Mouse (Mus musculus) lung, postnatal 14 days (tissue): Measurements from ENCODE around the gene Hoxc9.

Experiments used
- DNase-seq: peaks from one replicate; pipeline ENCODE4 v3.0.0; 2021

Hoxc9 gene

GRCm38 (mm10) chr15:102978615-102979515, 2.6 kb downstream of the Hoxc9 start:
- no peak for DNase-seq

DNA sequence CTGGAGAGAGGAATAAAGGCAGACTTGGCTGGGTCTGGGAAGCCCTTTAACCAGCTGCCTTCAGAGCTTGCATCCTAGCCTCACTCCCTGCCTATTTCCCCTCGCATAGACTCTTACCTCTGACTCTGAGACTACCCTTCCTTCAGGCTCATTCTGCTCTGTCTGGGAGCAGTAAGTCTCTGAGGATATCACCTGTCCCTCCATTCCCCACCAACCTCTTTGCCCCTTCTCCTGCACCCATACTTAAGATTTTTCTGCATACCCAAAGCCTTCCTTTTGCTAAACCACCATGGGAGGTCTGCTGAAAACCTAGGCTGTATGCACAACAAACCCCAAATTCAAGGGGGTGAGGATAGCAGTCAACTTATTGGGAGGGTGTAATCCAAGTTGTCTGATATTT, 3.7 kb downstream of the Hoxc9 start:
- no peak for DNase-seq

GRCm38 (mm10) chr15:102980352-102980751, 4.1 kb downstream of the Hoxc9 start:
- DNase-seq = no peak

- DNase-seq = no peak
Observed at GRCm38 (mm10) chr15:102980912-102981311, 4.7 kb downstream of the Hoxc9 start.

DNA sequence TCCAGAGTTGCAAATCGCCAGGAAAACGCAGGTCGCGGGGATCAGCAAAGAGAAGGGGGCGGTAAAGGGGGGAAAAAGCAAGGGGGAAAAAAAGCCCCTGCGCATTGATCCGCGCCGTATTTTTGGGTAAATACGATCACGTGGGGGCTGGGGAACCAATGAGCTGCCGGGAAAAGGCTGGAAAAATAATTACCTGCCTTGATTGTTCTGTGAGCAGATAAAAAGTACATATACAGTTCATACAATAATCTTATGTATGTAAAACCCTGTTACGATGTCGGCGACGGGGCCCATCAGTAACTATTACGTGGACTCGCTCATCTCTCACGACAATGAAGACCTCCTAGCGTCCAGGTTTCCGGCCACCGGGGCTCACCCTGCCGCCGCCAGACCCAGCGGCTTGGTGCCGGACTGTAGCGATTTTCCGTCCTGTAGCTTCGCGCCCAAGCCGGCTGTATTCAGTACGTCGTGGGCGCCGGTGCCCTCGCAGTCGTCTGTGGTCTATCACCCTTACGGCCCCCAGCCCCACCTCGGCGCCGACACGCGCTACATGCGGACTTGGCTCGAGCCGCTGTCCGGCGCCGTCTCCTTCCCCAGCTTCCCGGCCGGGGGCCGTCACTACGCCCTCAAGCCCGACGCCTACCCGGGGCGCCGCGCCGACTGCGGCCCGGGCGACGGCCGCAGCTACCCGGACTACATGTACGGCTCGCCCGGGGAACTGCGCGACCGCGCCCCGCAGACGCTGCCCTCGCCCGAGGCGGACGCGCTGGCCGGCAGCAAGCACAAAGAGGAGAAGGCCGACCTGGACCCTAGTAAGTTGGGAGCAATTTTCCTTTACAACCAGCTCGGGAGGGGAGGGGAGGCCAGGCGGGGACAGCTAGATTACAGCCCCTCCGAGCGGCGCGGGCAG, 5.4 kb downstream of the Hoxc9 start:
- DNase-seq = no peak

DNA sequence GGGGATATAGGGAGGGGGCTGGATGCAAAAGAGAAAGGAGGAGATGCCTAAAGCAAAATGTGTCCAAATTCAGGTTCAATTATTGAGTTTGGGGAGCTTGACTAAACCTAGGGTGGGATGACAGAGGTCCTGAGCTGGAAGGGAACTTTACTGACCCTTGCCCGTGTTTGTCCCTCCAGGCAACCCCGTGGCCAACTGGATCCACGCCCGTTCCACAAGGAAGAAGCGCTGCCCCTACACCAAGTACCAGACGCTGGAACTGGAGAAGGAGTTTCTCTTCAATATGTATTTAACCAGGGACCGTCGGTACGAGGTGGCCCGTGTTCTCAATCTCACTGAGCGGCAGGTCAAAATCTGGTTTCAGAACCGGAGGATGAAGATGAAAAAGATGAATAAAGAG, 7.5 kb downstream of the Hoxc9 start:
- DNase-seq = no peak

DNA sequence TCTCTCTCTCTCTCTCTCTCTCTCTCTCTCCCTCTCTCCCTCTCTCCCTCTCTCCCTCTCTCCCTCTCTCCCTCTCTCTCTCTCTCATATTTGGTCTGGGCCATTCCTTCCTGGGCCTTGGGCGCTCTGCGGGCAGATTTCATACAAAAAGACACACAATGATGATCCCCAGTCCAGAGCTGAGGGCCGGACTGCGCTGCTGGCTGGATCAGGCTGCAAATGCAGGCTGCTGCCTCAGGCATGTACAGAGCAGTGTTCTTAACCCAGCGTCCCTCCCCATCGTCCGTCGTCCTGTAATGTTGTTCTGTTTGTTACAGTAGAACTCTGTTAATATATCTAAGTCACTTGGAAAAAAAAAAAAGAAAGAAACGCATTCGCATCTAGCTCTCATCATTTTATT, 8.3 kb downstream of the Hoxc9 start:
- DNase-seq = no peak

- no peak for DNase-seq
Observed at GRCm38 (mm10) chr15:102984925-102985324, 8.7 kb downstream of the Hoxc9 start.

DNA sequence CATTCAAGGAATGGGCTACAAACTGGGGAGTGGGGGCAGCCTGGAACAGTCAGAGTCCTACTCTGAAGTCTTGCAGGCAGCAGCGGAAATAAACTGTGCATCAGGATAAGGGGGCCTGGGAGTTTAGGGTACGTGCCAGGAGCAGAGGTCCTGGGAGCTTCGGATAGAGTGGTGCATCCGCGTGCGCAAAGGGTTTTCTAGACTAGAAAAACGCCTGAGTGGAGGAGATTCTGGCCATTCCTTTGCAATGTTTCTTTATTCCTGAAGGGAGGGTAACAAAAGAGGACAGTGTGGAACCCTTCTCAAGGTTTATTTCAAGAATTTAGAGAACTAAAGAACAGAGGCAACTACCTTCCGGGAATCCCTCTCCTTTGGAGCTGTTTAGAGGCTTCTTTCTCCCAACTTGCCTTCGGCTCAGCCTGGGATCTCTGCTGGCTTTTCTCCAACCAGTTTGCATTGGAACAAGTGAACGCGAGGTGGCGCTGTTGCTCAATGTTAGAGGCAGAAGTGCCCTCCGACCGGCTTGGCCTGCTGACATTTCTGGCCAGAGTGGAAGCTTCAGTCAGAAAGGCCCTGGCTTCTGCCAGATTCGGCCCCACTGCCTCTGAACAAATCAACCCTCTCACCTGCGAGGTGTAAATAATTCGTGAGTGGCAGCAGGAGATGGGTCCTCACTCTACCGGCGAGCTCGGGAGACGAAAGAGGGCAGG, 11.0 kb downstream of the Hoxc9 start:
- peak; percentile 96 for DNase-seq

- no peak for DNase-seq
Observed at GRCm38 (mm10) chr15:102988078-102988477, 11.8 kb downstream of the Hoxc9 start.

DNA sequence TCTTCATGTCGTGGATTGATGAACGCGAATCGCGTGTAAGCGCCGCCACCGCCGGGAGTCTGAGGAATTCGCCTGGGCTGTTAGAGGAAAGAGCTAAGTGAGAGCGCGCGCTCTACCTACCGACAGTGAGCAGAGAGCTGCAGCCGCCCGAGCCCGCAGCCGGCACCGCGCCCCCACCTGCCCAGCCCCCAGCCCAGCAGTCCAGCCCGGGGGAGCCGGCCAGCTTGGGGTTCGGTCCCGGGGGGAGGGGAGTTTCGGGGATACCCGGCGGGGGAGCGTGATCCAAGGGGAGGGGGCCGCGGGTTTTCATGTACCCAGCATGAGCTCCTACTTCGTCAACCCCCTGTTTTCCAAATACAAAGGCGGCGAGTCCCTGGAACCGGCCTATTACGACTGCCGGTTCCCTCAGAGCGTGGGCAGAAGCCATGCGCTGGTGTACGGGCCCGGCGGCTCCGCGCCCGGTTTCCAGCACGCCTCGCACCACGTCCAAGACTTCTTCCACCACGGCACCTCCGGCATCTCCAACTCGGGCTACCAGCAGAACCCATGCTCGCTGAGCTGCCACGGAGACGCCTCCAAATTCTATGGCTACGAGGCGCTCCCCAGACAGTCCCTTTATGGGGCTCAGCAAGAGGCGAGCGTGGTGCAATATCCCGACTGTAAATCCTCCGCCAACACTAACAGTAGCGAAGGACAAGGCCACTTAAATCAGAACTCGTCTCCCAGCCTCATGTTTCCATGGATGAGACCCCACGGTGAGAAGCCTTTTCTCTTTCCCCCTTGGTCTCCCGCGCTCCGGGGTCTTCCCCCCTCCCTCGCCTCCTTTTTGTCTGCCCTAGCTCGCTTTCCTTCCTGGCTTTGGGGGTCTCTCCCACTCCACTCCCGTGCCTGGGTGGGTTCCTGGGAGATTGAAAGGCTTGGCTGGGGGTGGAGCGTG, 14.5 kb downstream of the Hoxc9 start, which contains the start of gene Hoxc8:
TSS of gene Hoxc8 (plus strand) at position 147 of the 937 bp plus-strand sequence.
- DNase-seq = no peak

- no peak for DNase-seq
Observed at GRCm38 (mm10) chr15:102991782-102992181, 15.5 kb downstream of the Hoxc9 start.

DNA sequence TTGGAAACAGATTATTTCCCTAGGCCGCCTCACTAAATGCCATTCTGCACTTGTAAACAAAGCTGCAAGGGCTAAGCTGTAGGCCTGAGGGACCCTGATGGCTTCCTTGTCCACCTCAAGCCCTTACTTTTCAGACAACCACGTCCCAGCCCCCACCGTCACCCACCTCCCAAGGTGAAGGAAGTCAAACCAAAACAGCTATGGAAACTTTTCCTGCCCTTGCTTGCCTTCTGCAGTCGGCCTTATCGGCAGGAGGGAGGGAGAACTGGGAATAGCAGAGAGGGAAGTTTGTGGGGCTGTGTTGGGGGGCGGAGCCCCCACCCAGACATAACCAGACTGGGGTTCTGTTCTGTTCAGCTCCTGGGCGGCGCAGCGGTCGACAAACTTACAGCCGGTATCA, 16.0 kb downstream of the Hoxc9 start:
- no peak for DNase-seq

GRCm38 (mm10) chr15:102992863-102993262, 16.6 kb downstream of the Hoxc9 start:
- no peak for DNase-seq

DNA sequence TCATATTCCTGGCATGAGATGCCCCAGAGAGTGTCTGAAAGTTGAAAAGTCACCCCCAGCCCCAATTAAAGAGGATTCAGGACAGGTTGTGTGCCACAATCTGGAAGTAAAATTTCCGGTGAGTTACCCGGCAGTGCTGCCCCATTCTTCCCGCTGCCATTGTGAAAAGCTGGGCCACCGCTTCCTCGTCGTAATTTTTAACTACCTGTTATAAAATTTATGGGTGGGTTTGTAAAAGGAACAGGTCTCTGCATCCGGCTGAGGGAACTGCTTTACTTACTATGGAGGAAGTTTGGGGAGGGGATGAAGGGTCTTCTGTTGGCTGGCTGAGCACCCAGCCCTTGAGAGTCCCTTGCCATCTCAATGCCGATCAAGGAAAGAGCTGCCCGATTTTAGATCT, 20.3 kb downstream of the Hoxc9 start:
- DNase-seq = no peak

- DNase-seq = no peak
Observed at GRCm38 (mm10) chr15:102997431-102997830, 21.2 kb downstream of the Hoxc9 start.

DNA sequence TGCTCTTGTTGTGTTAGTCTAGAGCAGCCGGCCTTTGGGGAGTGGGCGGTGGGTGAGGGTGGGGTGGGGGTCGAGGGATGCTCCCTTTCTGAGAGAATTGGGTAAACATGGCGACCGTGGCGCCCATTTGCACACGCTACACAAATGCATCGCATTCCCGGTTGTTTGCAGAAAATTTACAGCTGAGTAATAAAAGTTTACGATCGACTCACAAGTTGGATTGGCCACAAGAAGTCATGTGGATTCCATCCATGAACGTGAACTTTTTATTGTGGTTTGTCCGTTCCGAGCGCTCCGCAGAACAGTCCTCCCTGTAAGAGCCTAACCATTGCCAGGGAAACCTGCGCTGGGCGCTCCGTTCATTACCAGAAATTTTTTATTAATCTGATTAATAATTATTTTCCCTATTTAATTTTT, 21.7 kb downstream of the Hoxc9 start, which contains the start of gene Hoxc6:
TSS of gene Hoxc6 (plus strand) at position 319 of the 417 bp plus-strand sequence.
- no peak for DNase-seq

DNA sequence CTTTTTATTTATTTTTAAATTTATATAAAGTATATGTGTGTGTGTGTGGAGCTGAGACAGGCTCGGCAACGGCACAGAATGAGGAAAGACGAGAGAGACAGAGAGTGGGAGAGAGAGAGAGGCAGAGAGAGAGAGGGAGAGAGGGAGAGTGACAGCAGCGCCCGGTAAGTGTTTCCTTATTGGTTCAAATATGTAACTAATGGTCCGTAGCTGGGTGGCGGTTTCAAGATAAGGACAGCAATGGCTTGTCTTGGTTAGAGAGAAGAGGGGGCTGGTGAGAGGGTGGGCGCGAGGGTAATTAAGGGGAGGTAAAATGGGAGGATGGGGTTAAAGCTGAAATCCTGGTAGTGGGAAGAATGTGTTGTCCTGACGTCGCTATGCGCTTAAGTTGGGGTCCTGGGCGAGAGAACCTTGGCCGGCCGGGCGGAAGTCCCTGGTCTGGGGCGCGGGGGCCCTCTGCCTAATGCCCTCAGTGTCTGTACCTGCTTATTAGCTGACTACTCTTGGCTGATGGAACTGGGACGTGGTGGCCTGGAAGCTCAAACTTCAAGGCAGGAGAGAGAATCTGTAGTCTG, 22.5 kb downstream of the Hoxc9 start:
- DNase-seq = no peak

- DNase-seq = peak; percentile 38
Observed at GRCm38 (mm10) chr15:102999183-102999831, 23.1 kb downstream of the Hoxc9 start.

GRCm38 (mm10) chr15:102999955-103000354, 23.7 kb downstream of the Hoxc9 start:
- no peak for DNase-seq

GRCm38 (mm10) chr15:103000501-103000901, 24.3 kb downstream of the Hoxc9 start:
- no peak for DNase-seq
